ENCODE assay signal across 16 mouse cellular contexts in the genomic region with DNA sequence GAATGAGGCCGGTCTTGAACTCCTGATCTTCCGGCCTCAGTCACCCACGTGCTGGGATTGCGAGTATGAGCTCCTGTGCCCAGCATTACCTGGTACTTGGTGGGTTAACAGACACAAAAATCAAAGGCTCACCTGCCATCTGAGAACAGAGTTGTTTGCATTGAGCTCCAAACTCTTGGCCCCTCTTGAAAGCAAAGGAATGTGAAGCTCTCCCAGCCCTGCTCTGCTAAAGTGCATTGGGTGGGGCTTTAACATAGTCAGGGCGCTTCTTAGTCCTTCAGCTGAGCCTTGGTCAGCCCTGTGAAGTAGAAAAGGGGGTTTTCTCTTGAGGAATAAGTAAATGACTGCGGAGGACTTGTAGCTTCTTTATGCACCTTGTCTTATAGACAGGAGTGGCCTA. TPM values are rescaled to one million over a fixed set of nuclear protein-coding genes. Genes with fewer than 3 reads are reported as not detected.
"Had no signal": no experiment of that assay in that cellular context is flagged by ENCODE, and none has a peak within 500 bp of the region (broad histone marks: within the 10 kb centered on the region; RNA-seq: fewer than 3 reads in every experiment).

No protein-coding gene starts in this region.

- H3K4me2 ChIP-seq: liver, embryonic 11.5 days; liver, embryonic 15.5 days; midbrain, embryonic 12.5 days; neural tube, embryonic 13.5 days; stomach, embryonic 15.5 days had no signal

- ATAC-seq: midbrain, embryonic 16.5 days had no signal

- DNase-seq: kidney, adult 8-10 months; kidney, postnatal 25 days; retina, postnatal 1 day; thymus, adult 2 months; thymus, postnatal 25 days had no signal

- H3K9ac ChIP-seq: liver, embryonic 15.5 days; midbrain, embryonic 12.5 days; neural tube, embryonic 13.5 days; stomach, embryonic 15.5 days had no signal

- H3K27me3 ChIP-seq: liver, embryonic 15.5 days; midbrain, embryonic 12.5 days; neural tube, embryonic 13.5 days; stomach, embryonic 15.5 days had no signal

- H3K4me3 ChIP-seq: layer of hippocampus, adult 2 months; left cerebral cortex, adult 2 months; limb, embryonic 10.5 days; liver, embryonic 15.5 days; midbrain, embryonic 12.5 days; neural tube, embryonic 13.5 days; stomach, embryonic 15.5 days had no signal

- H3K27ac ChIP-seq: layer of hippocampus, adult 2 months; left cerebral cortex, adult 2 months; limb, embryonic 10.5 days; liver, embryonic 15.5 days; midbrain, embryonic 12.5 days; neural tube, embryonic 13.5 days; stomach, embryonic 15.5 days had no signal

- H3K9me3 ChIP-seq: limb, embryonic 10.5 days; liver, embryonic 15.5 days; midbrain, embryonic 12.5 days; neural tube, embryonic 13.5 days; stomach, embryonic 15.5 days had no signal

RNA-seq across cellular contexts. Expression of gene Rab25, which starts 37.7 kb away (rescaled TPM):
- total RNA-seq: layer of hippocampus, adult 2 months; layer of hippocampus, postnatal 14 days; left cerebral cortex, adult 2 months; left cerebral cortex, postnatal 14 days had no signal
- polyA plus RNA-seq: liver, embryonic 15.5 days; neural tube, embryonic 13.5 days had no signal
